Mouse (Mus musculus): Measurements from ENCODE around the gene Olfr344.

- TF ChIP-seq POLR2A (IDR thresholded peaks at IDR 0.05; ENCODE audit: control insufficient read depth, extremely low read depth, insufficient read depth, low read length, poor library complexity) (no peak), CTCF (IDR thresholded peaks at IDR 0.05; ENCODE audit: borderline replicate concordance, control insufficient read depth, extremely low read depth, insufficient read depth, low read length, poor library complexity) (no peak)
These were observed 1.4 kb downstream of the Olfr344 start for GRCm38 (mm10) chr2:36567845-36568244.
